Mouse (Mus musculus) frontal cortex, postnatal 14 days (tissue): ENCODE measurements around the gene Plcz1.
A peak's percentile ranks its signal among the peaks of the same experiment; 100 is the strongest.

ENCODE experiments used
- DNase-seq, 2 experiments: peaks; one replicate each; pipeline ENCODE4 v3.0.0; 2022; ENCODE audit warnings: low spot score in 2 of 2

The Plcz1 gene

DNA sequence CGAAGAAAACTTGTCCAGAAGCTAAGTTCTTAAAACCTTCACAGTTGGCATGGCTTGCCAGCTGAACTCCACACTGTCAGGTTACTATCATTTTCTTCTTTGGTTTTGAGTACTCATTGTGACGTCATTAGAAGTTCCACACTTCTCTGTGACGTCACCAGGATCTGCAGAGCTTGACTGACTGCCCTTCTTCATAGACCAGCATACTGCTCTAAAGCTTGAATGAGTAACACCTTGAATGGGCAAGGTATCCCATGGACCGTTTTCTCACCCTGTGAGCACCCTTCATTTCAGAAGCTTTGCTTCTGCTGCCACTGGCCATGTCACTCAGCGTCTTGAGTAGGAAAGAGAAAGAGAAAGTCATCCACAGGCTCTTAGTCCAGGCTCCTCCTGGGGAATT is at the start of gene Plcz1:
Gene Plcz1 (minus strand): TSS at position 101 of the 400 bp plus-strand sequence.
- no peak for DNase-seq

DNA sequence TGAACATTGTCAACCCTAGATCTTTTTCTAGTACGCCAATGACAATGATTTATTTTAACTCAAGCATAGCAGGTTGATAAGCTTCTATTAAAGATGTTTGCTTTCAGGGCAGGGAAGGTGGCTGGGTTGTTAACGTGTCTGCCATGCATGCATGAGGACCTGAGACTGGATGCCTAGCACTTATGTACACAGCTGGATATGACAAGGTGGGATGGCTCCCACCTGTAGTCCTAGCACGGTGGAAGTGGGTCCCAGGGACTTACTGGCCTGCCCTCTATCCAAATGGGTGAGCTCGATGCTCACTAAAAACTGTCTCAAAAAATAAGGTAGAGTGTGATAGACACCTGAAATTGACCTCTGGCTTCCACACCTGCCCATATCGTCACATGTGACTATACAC is 48.6 kb upstream of the Plcz1 start:
- no peak for DNase-seq

DNA sequence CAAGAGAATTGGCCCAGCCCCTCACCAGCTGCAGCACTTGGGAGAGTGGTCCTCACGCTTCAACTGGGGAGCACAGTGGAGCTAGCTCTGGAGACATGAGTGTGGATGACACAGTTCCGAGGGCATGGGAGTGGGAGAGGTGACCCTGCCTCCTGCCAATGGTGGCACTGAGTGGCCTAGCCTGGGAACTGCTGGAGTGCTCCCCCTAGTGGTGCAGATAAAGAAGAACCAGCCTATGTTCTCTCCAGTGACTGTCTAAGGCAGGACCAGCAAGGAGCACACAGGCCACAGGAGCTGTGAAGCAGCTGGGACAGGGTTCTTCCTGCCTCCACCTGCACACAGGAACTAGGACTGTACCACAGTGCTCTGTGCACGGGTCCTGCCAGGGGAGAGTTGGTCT is 40.5 kb upstream of the Plcz1 start:
- no peak for DNase-seq

DNA sequence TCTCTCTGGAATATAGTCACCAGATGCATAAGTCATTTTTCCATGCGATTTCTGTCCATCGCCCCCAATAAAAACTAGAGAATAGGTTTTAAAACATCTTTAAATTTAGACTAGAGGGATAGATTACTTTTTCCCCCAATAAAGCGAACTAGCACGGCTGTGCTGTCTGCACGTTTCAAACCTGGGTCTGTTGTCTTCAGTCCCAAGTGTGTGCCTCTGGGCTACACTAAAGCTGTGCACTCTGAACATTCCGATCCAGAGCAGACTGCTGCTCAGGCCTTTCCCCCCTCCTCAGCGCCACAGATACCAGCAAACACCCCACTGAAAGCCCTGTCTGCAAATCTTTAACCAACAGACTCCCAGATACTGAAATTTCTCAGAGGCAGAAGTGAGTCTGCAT is 39.7 kb upstream of the Plcz1 start:
- DNase-seq, result no peak

DNA sequence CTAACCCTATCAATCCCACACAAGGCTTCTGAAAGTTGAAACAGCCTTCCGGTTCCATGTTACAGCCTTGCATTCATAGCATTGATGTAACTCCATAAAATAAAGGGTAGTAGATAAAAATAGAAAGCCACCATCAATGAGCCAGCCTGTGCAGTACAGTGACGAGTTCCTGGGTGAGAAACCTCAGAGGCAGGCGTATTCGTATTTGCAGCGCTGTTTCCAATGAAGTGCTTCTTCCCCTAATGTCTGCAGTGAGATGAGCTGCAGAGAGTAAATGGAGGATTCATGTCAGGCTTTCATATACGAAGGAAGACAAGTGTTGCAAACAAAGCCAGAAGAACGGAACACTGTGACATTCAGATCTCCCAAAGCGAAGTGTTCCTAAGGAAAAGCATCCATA is 27.9 kb upstream of the Plcz1 start:
- no peak for DNase-seq

DNA sequence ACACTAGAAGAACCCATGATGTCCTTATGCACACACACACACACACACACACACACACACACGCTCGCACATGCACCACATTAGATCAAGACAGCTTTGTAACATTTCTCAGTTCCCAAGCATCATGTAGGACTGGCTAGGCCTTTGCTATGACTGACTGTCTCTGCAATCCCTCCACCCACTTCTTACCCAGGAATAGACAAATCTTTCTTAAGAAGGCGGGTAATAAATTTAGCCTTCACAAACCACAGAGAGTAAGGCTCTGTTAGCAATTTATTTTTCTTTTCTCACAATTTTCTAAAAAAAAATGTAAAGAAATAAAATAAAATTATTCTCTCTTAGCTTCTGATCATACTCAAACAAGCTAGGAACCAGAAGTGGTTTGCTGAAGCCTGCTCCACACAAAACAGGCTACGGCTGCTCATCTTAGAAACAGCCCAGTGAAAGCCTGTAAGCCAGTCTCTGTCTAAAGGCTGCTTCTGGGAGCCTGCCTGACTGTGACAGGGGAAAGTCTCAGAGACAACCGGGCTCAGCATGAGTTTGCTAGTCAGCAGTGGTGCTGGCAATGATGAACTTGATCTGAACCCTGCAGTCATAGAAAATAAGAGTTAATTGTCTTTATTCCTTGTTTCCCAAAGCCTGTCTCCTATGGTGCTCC is 13.1 kb upstream of the Plcz1 start:
- DNase-seq, result peak in 1 of 2 experiments; percentile 11

DNA sequence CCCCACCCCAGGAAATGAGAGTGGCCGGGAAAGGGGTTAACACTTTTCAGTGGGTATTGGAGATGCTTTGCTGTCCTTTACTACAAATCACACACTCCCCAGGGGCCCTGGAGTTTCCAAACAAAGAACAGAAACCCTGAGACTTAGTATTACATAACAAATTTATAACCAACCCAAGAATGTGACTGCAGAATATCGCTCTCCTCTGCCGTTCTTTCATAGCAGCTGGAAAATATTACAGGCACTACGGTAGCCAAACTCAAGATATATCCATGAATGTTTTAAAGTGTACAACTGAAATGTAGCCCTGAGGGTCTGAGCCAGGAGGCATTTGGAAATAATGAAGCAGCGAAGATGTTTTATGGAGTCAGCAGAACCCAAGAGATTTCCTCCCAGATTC is 10.2 kb upstream of the Plcz1 start:
- no peak for DNase-seq

DNA sequence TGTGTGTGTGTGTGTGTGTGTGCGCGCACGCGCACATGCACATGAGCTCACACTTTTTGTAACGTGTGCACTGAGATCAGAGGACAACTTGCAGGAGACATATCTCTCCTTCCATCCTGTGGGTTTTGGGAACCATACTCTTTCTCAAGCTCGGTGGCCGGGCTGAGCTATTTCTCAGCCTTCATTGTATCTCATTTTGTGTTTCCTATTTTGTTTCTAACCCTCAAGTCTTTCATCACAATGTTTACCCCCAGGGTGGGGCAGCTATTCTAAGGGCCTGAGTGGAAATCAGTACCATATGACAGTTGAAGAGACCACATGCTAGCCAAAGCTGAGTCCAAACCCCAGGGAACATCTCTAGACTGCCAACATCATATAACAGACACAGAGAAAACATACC is 305 bp downstream of the Plcz1 start, which contains the start of gene Capza3:
Gene Capza3 (plus strand): TSS at position 301 of the 400 bp plus-strand sequence.
- no peak for DNase-seq

DNA sequence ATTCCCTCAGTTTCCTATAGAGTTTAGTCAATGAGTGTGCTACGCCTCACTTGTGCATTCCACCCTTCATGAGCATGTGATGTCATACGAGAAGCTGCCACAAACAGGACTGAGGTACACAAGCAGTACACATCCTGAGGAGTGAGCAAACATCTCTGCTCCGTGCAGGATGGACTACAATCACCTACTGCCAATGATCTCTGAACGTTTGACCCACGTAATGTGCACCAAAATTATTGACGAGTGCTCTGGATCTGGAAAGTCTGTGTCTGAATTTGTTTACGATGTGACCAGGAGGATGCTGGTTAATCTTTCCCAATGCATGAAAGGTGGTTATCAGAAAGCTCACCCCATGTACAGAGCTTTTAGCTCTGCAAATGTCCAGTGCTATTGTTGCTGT is 16.9 kb downstream of the Plcz1 start:
- DNase-seq, result no peak

DNA sequence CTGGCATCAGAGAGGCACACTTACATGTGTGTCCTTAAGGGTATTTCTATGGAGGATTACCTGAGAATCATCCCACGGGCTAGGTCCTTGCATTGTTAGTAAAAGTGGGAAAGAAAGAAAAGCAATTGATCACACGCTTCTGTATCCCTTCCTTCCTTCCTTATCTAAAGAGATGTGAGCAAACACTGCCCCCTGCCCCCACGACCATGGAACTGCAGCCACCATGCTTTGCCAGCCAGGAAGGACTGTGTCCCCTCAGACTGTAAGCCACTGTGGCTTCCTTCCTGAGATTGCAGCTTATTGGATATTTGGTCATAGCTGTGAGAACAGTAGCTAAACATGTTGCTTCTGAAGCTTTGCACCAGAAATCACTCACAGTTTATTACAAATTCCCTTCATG is 36.1 kb downstream of the Plcz1 start:
- no peak for DNase-seq

DNA sequence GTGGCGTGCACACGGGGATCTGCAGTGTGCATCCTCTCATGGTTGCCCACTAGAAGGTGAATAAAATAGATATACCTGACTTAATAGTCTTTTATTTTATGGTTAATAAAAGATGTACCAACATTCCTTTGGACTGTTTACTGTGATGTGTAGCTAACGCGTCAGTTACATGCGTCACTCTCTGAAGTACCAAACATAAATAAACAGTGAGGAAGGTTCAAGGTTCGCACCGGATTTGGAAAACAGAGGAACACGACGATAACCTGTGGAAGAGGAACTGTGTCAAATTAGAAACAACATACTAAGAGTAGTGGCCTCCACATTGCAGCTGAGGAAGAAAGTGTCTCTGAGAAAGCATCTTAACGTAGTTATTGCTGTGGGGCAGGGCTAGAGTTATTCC is 51.7 kb downstream of the Plcz1 start:
- no peak for DNase-seq

DNA sequence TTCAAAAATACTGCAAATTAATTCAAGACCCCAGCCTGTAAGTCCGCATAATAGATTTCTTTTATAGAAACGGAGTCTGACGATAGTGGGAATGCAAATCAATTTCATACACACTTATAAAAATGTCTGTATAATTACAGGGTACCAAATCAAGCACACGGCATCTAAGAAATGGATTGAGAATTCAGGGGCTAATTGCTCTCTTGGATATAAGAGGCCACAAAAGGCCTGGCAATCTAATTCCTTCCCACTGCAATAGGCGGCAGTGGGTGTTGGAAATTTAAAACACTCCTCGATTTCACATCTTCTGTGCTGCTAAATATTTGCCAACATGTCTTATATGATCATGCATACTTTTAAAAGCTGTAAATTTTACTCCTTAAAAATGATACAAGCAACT is 52.2 kb downstream of the Plcz1 start:
- no peak for DNase-seq

DNA sequence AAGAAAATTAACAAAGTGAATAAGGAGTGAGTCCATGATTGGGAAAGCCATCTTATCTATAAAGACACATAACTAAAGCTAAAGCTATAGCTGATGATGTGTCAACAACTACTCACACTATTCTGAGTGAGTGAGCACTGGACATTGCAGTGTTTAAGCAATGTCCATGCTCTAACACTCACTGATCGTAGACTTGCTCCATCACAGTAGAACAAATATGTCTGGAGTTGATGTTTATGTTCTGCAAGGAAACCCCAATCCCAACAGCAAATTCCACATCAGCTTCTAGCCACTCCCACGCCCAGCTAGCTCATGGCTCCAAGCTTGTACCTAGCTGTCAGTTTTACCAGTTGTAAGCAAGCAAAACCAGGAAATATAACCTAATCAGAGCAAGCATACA is 54.7 kb downstream of the Plcz1 start:
- no peak for DNase-seq

DNA sequence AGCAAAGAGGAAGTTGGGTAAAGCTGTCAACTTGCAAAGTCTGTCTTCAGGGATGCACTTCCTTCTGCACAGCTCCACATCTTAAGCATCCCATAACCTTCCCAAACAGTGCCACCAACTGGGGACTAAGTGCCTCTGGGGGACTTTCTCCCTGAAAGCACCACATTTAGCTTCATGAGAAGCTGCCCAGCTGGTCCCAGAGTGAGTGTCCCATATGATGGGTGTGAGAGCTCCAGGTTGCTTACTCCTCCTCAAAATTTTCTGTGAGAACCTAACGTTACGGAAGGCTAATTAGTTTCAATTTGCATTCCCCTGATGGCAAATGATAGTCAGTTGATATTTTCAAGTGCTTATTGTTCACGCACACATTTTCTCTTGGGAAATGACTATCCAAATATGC is 57.2 kb downstream of the Plcz1 start:
- no peak for DNase-seq

DNA sequence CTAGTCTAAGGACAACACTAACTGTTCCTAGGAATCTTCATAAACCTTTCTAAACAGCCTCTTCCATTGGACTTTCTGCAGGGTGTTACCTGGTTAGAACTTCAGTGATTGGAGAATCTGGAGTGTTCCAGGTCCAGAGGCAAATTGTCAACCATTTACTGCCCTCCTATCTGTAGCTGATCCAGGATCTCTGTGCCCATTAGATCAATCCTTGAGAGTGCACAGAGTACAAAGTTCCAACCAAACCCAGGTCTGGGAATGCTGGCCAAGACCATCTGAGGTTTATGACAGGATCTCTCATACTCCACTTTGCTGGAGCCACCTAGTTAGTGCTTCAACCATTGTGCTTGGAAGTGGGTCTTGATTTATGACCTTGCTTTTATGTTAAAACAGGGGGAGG is 60.2 kb downstream of the Plcz1 start:
- DNase-seq, result no peak

DNA sequence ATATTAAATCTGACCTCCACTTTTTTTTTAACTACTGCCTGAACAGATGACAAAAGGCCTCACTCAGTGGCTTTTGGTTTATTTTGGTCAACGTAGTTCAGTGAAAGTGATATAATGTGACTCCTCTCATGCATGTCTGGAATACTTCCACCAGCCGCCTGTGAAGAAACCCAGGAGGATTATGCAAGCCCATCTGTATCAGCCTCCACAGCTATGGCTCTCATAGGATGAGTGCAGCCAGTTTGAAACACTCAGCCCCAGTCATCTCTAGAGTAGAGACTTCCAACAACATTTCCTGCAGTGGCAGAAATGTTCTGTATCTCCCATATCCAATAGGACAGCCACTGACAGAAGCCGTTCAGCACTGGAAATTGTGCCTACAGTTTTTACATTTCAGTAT is 63.1 kb downstream of the Plcz1 start:
- DNase-seq, result no peak

DNA sequence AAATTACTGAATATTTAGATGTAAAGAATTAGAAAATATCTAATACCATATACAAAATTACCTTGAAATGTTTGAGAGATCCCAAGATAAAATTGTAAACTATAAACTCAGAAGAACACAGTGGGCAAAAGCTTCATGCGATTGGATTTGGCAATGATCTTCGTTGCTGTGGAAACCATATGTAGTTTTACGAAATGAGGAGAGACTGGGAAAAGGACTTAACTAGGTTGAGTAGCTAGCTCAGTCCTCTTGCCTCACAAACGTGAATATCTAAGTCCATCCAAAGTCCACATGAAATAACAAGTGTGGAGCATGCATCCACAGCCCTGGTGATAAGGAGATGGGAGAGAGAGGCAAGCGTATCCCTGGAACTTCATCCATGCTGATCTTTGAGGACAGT is 66.6 kb downstream of the Plcz1 start:
- no peak for DNase-seq

DNA sequence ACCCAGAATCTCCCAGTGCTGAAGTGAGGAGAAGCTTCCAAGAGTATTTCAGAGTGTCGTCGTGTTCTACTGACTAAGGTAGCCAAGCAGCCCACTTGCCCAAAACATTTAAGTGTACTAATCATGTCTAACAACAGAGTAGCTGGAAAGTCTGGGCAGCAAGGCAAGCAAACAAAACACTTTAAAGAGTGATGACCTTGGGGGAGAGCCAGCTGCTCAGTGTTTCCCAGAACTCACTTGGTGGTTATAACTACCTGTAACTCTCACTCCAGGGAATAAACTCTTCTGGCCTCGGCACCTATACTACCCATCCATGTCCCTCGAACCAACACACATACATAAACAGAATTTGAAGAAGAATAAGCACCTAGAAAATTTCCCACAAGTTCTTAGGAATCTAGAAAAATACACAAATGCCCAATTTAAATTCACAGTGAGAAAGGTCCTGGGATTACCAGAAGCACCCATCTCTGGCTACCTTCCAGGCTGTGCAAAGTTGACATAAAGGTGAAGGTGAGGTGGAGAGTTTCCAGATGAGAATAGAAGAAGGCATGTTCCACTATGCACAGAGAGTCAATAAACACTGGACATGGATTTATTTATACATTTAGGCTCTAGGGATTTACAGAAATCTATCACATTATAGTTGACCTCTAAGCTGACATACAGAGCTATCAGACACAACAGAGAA is 69.5 kb downstream of the Plcz1 start:
- no peak for DNase-seq

DNA sequence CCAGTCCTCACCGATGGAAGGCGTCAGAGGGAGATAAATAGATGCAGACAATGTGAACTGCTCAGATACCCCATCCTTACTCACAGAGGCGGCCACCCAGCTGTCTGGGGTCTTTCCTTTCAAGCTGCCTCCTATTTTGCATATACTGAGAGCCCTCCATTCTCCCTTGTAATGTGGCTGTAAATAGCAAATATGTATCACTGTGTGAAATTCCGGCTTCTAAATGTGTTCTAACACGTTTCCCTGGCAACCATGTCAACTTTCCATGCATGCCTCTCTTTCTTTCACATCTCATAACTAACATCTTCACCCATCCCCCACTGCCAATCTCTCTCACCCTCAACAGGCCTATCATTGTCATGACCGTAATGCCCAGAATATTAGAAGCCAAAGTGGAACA is 74.6 kb downstream of the Plcz1 start:
- DNase-seq, result no peak

DNA sequence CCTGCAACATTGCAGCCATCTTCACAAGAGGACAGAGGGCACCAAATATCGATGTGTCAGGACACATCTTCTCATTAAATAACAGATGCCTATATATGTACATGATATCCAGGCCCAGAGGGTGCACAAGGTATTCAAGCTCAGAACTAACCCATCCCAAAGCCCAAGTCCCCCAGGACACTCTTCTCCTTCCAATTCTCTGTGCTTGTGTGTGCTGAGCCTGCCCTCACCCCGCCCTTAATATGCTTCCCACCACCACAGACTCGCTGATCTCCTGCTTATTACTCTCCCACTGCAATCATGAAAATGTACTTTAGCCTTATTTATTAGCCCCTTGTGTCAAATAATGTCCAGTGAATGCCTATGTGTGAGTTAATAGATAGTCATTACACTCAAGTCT is 76.4 kb downstream of the Plcz1 start:
- no peak for DNase-seq

DNA sequence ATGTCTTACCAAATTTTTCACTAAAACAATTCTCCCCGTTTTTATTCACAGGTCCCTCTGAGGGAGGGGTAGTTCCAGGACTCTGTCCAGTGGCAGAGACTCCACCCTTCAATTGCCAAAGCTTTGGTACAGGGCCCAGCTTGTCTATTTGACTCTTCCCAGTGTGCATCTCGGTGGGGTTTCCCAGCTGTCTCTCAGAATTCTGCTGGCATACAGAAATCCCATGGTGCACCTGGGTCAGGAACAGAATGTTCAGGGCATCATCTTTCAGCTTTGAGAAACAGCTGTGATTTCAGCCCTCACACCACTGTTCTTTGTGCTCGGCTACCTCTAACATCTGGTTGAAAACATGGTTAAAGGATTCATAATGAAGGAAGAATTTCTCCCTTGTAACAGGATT is 77.5 kb downstream of the Plcz1 start:
- no peak for DNase-seq

DNA sequence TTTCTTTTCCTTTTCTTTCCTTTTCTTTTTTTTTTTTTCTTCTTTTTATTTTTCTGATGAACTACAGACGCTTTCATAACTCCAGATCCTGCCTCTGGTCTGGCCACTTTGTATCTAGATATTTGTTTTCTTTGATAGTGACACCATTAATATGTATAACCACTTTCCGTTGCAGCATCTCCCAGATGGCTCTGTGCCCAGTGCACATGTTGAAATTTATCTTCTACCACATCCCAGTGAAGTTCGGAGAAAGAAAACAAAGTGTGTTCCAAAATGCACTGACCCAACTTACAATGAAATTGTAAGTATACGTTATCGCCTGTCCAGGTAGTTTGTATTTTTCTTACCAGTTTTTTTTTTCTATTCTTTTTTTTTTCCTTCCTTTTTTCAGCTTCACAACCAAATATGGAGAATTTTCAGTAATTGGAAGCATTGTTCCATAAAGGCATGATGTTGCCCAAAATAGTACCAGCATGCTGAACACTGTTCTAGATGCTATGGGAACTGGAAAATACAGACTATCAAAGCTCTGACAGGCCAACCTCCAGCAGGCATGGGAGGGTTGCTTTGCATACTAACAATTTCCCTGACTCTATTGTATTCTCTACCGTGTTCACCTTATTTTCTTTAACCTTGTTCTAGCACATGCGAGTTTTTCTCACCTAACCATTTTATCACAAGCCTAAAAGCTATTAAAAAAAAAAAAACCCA is 83.6 kb downstream of the Plcz1 start:
- DNase-seq, result no peak

DNA sequence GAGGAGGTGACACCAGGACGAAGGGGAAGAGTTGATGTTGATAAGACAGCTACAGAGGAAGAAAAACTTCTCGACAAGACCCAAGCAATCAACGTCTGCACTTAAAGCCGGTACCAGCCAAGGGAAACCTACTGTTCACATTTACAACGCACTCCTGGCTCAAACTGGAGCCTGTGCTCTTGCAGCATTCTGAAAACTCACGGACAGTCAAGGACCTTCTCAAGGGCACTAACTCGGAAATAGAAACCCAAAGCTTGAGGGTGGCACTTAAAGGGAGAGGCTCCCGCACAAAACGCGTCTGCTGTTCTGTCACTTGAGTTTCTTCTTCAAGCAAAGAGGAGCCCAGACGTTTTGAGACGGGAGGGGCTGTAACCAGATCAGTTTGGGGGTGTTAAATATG is 87.7 kb downstream of the Plcz1 start:
- DNase-seq, result no peak
